Mouse (Mus musculus) monocyte, adult 5-6 weeks (primary cell): ENCODE data around the gene Phactr1. TPM values are rescaled to one million over a fixed set of nuclear protein-coding genes. Genes with fewer than 3 reads are reported as not detected.

ENCODE experiments used
- ATAC-seq: fragments of 153-309, 156-312 bp; replicated peaks from 2 replicates; pipeline ENCODE4 v1.8.0; 2017; ENCODE audit warnings: mild to moderate bottlenecking; ENCODE audit not compliant: low TSS enrichment, insufficient number of reproducible peaks, severe bottlenecking, poor library complexity, low FRiP score
- total RNA-seq: library from RNA; stranded (forward); fragments of 200-1000, 200-491, 200-594 nt; gene quantifications from 3 replicates; pipeline ENCODE4 v1.2.3, GENCODE M21; 2017

Phactr1 gene
- not detected in 3 replicates for total RNA-seq

DNA sequence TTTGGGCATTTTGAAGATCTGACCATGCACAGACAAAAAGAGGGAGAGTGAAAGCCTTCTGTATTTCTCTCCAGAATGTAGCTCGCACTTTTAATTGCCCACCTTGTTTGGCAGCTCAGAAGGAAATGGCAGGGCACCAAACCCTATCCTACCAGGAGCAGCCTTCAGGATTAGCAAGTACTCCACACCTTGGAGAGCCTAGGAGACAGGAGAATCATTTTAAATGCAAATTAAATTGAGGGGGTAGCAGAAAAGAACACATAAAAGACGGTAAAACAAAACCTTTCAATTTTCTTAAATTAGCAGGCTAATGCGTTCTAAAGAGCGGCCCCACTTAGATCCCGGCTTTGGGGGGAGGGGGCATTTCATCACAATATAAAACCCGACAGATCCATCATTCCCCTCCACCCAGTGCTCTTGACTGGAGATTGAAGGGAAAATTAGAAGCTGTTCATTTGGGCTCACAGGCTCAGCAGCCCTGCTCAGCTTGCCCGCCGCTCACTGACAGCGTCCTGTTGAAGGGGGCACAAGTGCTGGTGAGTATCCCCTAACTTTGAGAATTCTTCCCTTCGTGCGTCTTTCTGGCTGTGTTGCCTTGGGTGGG is at the start of gene Phactr1:
Phactr1 (plus strand) TSS at position 233 of the 604 bp plus-strand sequence.
- ATAC-seq = no peak

DNA sequence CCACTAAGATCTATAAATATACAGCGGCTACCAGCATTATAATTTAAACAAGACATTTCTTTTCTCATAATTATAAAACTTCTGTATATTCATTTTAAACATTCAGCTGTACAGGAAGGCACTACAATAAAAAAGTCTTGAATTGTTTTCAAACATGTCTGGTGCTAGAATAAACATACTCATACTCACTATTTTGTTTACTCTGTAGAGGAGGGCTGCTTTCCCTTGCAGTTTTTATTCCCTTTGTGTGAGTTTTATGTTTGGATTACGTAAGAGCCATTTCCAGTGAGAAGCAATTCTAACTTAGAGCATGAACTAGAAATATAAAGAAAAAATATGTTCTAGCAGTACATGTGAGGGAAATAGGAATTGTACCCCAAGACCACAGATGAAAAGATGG is 45.5 kb upstream of the Phactr1 start:
- ATAC-seq = no peak

DNA sequence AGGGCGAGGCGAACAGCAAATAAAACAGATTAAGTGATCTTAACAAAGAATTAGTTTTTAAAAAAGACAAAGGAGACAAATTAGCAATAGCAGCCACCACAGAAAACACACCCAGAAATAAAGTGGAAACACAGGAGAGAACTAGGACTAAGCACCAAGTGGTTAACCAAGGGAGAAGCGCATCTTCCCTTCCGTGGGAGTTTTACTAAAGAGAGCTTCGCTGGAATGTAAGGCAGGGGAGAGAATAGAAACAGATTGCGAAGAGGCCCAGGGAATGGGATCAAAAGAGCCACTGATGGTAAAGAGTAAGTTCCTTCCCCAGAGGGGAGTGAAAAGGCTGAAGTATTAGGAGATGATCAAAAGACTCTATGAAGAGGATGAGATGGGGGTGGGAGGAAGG is 30.2 kb upstream of the Phactr1 start:
- ATAC-seq = no peak

DNA sequence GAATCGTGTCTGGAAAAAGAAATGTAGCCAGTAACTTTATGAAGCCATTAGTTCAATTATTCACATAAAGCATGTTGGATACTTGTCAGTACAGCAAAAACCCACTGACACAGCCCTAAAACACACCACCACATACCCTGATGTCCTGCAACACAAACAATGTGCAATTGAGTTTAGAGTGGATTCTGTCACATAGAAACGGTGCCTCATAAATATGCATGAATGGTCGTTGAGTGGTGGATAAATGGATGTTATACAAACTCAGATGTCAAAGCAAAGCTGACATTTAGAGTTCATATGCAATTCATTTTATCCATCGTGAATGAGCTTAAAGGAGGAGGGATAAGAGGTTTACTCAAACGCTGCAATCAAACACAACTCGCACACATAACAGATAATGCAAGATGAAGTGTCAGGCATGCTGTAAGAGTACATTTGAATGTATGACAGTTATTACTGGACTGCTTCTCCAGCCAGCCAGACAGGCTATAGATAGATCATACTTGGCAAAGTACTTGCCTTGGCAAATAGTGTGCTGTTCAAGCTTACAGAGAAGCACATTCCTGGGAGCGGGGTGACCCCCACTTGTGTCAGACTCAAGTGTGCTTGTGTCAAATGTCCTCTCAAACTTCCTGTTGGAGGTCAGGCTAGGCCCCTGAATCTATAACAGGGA is 23.6 kb upstream of the Phactr1 start:
- no peak for ATAC-seq

DNA sequence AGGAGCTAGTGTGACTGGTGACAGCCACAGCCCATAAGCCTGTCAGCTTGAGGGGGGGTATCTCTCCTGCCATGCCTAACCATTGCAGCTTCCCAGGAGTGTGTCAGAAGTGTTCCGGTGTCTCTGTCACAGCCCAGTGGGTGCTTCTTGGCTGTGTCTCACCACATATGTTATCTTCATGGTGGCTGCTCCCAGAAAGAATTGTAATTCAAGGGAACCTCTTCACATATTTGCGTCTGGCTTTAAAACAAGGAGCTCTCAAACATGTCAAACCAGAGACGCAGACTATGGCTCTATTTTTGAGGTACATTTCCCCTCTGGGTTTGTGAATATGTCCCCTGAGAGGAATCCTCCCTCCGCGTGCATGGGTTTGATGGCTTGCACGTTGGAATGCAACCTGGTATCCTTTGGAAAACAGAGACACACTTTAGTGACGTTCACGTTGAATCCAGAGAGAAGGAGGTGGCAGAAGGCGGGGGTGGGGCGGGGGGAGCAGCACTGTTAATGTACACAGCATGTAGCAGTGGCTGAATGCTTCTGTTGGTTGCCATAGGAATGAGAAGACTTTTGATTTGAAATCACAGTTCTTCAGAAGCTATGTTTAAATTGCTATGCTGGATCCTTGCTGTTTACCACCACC is 8.7 kb upstream of the Phactr1 start:
- ATAC-seq = no peak

DNA sequence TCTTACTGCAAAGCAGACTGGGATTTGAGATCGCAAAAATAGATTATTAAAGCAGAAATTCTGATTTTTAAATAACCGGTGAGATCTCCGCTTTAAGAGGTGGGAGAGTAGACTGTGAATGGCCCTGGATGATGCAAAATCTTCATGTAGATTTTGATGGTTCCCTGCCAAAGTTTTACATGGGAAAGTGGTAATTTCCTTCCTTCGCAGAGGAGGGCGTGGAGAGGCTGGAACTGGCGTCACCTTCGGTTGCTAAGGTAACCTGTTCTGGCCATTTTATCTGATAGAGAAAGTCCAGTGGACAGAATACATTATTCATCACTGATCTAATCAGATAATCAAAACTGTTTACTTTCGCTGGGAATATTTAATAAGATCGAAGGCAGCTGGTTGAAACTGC is 876 bp downstream of the Phactr1 start:
- ATAC-seq = no peak

DNA sequence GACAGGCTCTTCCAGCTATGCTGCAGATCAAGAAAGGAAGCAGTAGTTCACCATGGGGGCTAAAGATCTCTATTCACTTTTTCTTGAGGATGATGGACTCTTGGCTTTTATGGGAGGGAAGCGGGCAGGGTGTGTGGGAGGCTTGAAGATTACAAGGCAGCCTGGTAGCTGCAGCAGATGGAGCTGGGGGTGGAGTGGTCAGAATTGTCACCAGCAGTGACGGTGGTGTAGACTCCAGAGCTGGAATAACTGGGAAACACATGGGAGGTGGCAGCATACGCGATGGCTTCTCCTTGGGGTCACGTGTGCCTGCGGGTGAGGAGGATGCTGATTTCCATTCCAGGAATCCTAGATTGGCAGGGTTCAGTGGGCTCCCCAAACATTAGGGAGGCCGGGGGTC is 3.8 kb downstream of the Phactr1 start:
- no peak for ATAC-seq

DNA sequence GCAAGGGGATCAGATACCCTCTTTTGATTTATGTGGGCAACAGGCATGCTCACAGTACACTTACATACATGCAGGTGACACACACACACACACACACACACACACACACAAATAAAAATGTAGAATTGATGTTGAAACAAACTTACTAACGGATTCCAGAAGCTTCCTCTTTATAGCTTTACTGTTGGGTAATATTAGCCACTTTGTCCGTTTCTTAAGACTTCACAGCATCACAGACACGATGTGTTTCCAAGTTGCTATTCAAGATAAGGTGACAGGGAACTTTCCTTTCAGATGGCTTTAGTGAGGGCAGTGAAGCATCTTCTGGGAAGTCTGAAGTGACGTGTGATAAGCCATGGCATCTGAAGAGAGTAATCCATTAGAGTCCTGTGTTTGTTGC is 11.8 kb downstream of the Phactr1 start:
- ATAC-seq = no peak

DNA sequence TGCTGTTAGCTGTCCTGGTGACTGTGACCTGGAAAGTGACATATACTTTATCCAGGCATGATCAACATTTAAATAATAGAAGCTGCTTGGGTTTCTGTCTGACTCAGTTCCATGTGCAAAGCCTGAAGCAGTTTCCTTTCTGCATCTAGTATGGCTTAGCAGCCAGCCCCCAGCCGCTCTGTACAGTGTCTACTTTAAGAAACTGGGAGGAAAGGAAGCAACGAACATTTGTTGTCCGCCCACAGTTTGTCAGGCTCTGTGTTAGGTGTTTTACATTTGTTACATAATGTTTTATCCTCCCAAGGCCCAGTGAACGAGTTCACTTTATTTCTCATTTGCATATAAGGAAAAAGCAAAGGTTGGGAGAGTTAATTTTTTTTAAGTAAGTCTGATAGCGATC is 16.2 kb downstream of the Phactr1 start:
- no peak for ATAC-seq

DNA sequence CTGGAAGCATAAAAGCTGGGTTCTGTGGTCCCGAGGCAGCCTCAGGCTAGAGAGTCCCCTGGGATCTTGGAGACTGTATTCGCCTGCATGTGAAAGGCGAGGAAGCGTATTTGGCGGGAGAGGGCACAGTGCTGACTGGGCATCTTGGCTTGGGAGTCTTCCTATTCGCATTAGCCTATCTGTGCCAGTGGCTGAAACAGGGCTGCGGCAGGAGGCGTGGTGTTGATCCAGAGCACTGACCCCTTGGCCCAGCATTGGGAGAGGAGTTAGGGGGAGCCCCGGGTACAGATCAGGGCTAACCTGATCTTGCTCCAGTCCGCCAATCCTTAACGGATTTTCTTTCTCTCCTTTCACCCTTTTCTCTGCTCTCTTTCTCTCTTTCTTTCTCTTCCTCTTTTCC is 28.7 kb downstream of the Phactr1 start:
- ATAC-seq = no peak

DNA sequence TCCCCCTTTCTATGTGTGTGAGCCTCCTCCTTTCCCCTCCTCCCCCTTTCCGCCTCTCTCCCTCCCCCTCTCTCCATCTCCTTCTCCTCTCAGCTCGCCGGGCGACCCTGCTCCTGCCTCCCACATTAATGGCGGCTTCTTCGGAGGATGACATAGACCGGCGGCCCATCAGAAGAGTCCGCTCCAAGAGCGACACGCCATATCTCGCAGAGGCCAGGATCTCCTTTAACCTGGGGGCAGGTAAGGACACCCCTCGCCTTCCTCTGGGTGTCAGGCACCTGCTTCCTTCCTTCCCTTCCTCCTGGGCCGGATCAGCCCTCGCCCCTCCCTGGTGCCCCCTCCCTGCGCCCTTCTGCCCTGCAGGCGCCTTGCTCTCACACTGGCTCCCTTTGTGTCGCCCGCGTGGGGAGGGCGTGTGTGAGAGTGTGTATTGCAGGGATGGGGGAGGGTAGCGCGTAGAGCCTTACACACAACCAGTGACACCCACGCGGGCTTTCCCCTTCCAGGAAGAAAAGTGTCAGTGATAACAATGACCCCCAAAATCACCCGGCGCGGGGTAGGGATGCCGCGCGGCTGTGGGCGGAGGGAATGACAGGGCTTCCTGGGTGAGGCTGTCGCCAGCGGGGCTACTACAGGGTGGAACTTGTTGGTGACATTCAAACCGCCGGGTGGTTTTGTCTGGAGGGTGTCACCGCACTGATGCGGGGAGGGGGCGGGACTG is 29.3 kb downstream of the Phactr1 start:
- no peak for ATAC-seq

DNA sequence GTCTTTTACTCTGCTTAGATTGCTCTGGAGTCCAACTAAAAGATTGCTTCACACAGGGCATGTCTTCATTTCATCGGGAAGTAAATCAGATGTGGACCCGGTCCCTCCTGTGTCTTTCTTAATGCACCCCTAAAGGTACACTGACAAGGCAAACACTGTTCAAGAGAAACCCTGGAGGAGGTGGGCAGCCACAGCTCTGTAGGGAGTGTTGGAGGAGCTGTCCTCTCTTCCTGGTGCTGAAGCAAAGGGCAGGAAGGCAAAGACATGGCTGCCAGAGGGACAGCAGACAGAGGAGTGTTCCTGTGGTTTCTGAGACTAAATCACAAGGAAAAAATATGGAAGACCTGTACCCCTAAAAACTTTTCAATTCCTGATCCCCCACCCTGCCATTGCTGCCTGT is 31.1 kb downstream of the Phactr1 start:
- ATAC-seq = no peak

DNA sequence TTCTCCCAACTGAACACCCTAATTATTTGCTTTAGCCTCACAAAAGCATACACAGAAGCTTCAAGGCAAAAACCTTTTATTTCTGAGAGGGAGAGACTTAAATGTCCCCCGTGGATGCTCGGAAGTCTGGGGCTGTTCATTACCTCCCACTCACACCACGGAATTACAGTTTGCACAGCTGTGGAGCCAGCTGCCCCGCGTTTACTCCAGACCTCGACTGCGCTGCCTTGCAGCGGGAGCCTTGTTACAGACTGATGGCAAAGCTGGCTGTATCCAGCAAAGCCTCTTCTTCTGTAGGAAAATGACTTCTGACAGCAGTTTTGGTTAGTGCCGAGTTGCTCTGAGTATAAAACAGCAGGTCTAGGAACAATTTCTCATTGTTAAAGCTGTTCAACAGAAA is 39.0 kb downstream of the Phactr1 start:
- no peak for ATAC-seq

DNA sequence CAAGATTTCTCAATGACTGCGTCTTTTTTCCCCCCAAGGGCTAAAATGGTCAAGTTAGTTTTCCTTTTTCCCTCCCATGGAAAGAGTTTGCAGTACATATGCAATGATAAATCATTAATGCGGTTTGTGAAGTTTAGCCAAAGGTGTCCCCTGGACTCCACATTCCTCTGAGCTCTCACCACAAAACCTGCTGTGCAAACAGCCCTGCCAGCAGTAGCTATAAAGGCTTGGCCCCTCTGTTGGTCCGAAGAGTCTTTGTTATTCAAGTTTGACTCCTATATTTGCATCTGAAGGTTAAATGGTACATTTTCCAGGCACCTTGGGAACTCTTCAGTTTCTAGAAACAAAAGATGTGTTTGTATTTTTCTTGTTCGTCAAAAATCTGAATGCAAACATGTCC is 39.7 kb downstream of the Phactr1 start:
- ATAC-seq = no peak

DNA sequence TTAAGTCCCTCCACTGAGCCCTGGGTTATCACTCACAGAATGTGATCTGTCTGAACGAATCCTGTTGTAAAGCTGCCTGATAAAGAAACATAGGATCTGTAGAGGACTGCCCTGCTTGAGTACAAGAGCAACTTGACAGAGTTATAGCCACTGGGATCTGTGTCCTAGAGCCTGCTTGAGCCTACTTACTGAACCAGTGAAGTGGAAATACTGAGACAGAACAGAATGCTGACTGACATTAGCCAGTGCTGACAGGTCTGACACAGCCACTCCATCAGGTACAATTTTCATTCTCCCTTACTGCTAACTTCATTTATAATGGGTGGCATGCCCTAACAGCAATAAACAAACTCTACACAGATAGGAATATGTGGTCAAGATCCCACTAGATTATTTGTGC is 40.2 kb downstream of the Phactr1 start:
- ATAC-seq = no peak

DNA sequence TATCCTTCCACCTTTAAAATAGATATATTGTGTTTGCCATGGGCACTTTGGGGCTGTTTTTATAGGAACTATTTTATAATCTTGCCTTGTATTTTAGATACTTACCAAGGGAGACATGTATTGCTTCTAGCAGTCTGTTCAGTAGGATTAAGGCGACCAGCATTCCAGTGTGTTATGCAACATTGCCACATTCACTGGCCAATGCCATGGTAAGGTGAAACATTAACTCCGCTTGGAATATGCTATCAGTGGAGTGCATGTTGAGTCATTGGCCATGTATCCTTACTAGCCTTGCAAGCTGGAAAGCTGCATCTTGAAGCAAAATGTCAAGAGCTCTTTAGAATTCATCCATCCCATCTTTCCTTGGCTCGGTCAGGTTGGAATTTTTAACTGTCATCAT is 43.6 kb downstream of the Phactr1 start:
- no peak for ATAC-seq

DNA sequence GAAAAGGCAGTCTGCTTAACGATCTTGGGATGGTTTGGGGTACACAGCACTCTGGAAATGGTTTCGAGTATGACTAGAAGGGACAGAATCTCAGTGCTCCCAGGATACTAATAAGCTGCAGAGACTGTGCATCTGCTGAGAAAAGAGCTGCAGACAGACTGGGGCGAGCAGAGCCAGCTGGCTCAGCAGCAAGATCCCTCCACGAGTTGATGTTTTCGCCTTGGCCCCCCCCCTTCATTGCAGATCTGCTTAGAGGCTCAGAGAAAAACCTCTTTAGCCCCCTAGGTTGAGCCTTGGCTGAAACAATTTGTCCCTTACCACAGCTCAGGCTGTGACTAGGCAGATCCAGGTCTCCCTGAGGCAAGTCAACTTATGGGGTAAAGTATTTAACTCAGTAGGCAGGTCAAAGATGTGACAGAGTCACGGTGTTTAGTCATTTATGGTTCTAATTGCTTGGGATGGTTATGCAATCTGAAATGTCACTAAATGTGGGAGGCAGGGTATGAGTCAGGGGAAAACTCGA is 45.3 kb downstream of the Phactr1 start:
- ATAC-seq = no peak

DNA sequence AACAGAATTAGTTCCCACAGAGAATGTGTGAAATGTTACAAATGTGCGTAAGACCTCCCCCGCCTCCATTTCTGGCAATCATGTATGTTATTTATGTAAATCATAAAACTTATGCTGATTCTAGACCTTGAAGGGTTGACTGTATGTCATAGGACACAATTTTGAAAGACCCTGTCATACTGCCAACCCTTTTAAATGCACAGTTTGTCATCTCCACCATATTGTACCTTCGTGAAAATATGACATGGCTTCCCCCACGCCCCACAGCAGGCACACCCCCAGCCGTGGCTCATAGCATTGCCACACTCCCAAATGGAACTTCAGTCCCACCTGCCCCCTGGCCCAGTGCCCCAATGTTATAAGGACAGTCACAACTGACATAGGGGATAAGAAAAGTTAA is 57.1 kb downstream of the Phactr1 start:
- no peak for ATAC-seq

DNA sequence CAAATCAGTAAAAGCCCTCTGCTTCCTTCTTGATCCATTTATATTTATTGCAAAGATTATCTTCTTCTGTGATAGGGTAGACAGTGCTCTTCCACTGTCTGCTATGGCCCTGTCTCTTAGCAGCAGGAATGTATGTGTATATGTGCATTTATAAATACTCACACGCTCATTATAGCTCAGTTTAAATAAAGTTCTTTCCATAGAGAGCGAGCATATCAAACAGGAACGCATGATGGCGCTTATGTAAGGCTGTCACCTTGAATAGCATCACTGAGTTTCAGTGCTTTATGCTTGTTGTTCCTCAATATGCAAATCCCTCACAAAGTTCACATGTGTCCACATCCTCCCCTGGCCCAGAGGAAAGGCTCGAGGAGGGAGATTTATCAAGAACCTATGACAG is 57.7 kb downstream of the Phactr1 start:
- ATAC-seq = no peak

DNA sequence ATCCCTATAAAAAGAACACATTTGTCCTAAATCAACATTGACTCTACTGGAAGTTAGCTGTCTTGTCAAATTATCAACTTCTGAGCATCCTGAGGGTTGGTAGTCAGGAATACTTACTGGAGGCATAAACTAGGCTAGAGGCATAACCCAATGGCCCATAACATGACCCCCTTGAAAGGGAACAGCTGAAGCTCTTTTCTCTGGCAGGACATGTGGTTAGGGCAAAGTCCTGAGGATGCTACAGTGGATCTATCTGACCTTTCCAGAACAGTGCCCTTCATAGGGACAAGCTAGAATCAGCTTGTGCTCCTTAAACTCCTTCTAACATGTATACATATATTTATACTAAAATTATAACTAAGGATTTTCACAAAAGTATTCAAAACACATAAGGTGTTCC is 61.8 kb downstream of the Phactr1 start:
- no peak for ATAC-seq
